Mouse (Mus musculus): Measurements from ENCODE around the gene Tubb3. TPM values are rescaled to one million over a fixed set of nuclear protein-coding genes. Genes with fewer than 3 reads are reported as not detected.

Tubb3 gene
- polyA plus RNA-seq, 1 experiment from 2014 or later, result 4.9 TPM

GRCm38 (mm10) chr8:123463651-123464050 lies 52.4 kb downstream of the Tubb3 start:
- no peak for ATAC-seq (ENCODE audit: extremely low read depth, insufficient number of reproducible peaks, low FRiP score, low TSS enrichment)

GRCm38 (mm10) chr8:123467476-123467875 lies 56.3 kb downstream of the Tubb3 start:
- no peaks in the 10 kb centered on the region for H3K9me3 ChIP-seq
- no peak overlapping the region for H3K9ac ChIP-seq
- no peak overlapping the region for H3K4me2 ChIP-seq
- H3K27me3 ChIP-seq (replicated peaks), result peaks cover 13% of the 10 kb centered on the region
- WGBS, result 69% methylated on average over 3 of the region's 3 CpGs
- ATAC-seq (ENCODE audit: extremely low read depth, insufficient number of reproducible peaks, low FRiP score, low TSS enrichment), result no peak
- H3K27ac ChIP-seq (replicated peaks), result no peak overlapping the region
- no peak overlapping the region for H3K4me3 ChIP-seq
- H3K36me3 ChIP-seq, result peaks cover 13% of the 10 kb centered on the region
- H3K4me1 ChIP-seq, result no peaks in the 10 kb centered on the region

More at GRCm38 (mm10) chr8:123463651-123464050, 52.4 kb downstream of the Tubb3 start:
- no peaks in the 10 kb centered on the region for H3K27me3 ChIP-seq (replicated peaks)
- H3K4me1 ChIP-seq, result no peaks in the 10 kb centered on the region
- peaks cover 51% of the 10 kb centered on the region for H3K36me3 ChIP-seq
- H3K9me3 ChIP-seq, result no peaks in the 10 kb centered on the region
- no peak overlapping the region for H3K4me3 ChIP-seq
- H3K9ac ChIP-seq, result no peak overlapping the region
- no peak overlapping the region for H3K4me2 ChIP-seq
- H3K27ac ChIP-seq (replicated peaks), result no peak overlapping the region
- WGBS, result 88% methylated on average over 4 of the region's 4 CpGs

Other genes starting within 250 kb of the Tubb3 start
- gene Dpep1, start 225.2 kb upstream of the Tubb3 start, polyA plus RNA-seq (2015; fragmentation: Nextera tagmentation; extraction: Ambion mirVana), result 2.5 and 3.3 TPM in 2 replicates
- gene Chmp1a, start 198.7 kb upstream of the Tubb3 start, polyA plus RNA-seq (2015; fragmentation: Nextera tagmentation; extraction: Ambion mirVana), result 91.2 and 99.4 TPM in 2 replicates
- 3.7 TPM in 2 replicates for gene Spata33, start 198.6 kb upstream of the Tubb3 start, polyA plus RNA-seq (2015; fragmentation: Nextera tagmentation; extraction: Ambion mirVana)
- 19.5 and 20.5 TPM in 2 replicates for gene Cdk10, start 186.6 kb upstream of the Tubb3 start, polyA plus RNA-seq (2015; fragmentation: Nextera tagmentation; extraction: Ambion mirVana)
- 3.1 and 3.2 TPM in 2 replicates for gene Spata2l, start 175.2 kb upstream of the Tubb3 start, polyA plus RNA-seq (2015; fragmentation: Nextera tagmentation; extraction: Ambion mirVana)
- gene Zfp276, start 157.2 kb upstream of the Tubb3 start, polyA plus RNA-seq (2015; fragmentation: Nextera tagmentation; extraction: Ambion mirVana), result 12.7 and 13.5 TPM in 2 replicates
- gene Vps9d1, start 157.1 kb upstream of the Tubb3 start, polyA plus RNA-seq (2015; fragmentation: Nextera tagmentation; extraction: Ambion mirVana), result 18.1 and 18.5 TPM in 2 replicates
- 17.0 and 17.5 TPM in 2 replicates for gene Fanca, start 92.8 kb upstream of the Tubb3 start, polyA plus RNA-seq (2015; fragmentation: Nextera tagmentation; extraction: Ambion mirVana)
- 1.1 and 1.7 TPM in 2 replicates for gene Spire2, start 78.7 kb upstream of the Tubb3 start, polyA plus RNA-seq (2015; fragmentation: Nextera tagmentation; extraction: Ambion mirVana)
- gene Tcf25, start 37.7 kb upstream of the Tubb3 start, polyA plus RNA-seq (2015; fragmentation: Nextera tagmentation; extraction: Ambion mirVana), result 136 and 141 TPM in 2 replicates
- not detected in 2 replicates for gene Mc1r, start 4.3 kb upstream of the Tubb3 start, polyA plus RNA-seq (2015; fragmentation: Nextera tagmentation; extraction: Ambion mirVana)
- 30.4 and 31.1 TPM in 2 replicates for gene Def8, start 12.1 kb downstream of the Tubb3 start, polyA plus RNA-seq (2015; fragmentation: Nextera tagmentation; extraction: Ambion mirVana)
- gene Afg3l1, start 66.5 kb downstream of the Tubb3 start, polyA plus RNA-seq (2015; fragmentation: Nextera tagmentation; extraction: Ambion mirVana), result 47.4 and 47.7 TPM in 2 replicates
- 1.3 and 1.4 TPM in 2 replicates for gene Dbndd1, start 104.0 kb downstream of the Tubb3 start, polyA plus RNA-seq (2015; fragmentation: Nextera tagmentation; extraction: Ambion mirVana)
- gene Gas8, start 107.4 kb downstream of the Tubb3 start, polyA plus RNA-seq (2015; fragmentation: Nextera tagmentation; extraction: Ambion mirVana), result 13.5 and 14.7 TPM in 2 replicates
- 7.1 and 8.3 TPM in 2 replicates for gene Rhou, start 242.5 kb downstream of the Tubb3 start, polyA plus RNA-seq (2015; fragmentation: Nextera tagmentation; extraction: Ambion mirVana)

All from heart, embryonic 13.5 days (tissue).